Mouse (Mus musculus) thymus, postnatal 0 days (tissue): ENCODE measurements around the gene Adam12. TPM values are rescaled to one million over a fixed set of nuclear protein-coding genes. Genes with fewer than 3 reads are reported as not detected.

Experiments used
- DNase-seq: peaks from one replicate; pipeline ENCODE4 v3.0.0-alpha.2; 2015; ENCODE audit warnings: low spot score
- polyA plus RNA-seq: library from polyadenylated mRNA; unstranded; fragments of >200 nt; fragmentation: Nextera tagmentation; extraction: Ambion mirVana; gene quantifications from 2 replicates; pipeline ENCODE4 v1.2.1, GENCODE M21; 2015

The Adam12 gene
- 14.7 and 18.3 TPM in 2 replicates for polyA plus RNA-seq

GRCm38 (mm10) chr7:134231378-134232346 is at the start of gene Adam12:
TSS of gene Adam12 (minus strand) at chr7:134232146.
- peak; percentile 70 for DNase-seq

- DNase-seq = no peak
Observed at GRCm38 (mm10) chr7:134272956-134273355, 41.0 kb upstream of the Adam12 start.

DNA sequence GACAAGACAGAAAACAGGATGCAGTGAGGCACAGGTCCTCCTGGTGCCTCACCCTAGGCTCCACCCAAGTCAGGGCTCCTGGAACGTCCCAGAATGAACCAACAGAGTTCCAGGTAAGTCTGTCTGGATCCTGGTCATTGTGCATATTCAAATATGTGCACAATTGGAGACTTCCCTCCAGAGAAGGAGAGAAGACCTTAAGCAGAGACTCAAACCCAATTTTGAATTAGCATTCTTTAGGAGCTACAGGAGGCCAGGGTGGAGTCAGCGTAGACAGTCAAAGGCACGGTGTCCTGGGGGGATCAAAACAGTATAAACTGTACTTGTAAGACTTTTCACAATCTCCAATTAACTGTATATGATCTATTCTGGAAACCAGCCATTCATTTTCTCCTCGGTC is 40.5 kb upstream of the Adam12 start:
- no peak for DNase-seq

DNA sequence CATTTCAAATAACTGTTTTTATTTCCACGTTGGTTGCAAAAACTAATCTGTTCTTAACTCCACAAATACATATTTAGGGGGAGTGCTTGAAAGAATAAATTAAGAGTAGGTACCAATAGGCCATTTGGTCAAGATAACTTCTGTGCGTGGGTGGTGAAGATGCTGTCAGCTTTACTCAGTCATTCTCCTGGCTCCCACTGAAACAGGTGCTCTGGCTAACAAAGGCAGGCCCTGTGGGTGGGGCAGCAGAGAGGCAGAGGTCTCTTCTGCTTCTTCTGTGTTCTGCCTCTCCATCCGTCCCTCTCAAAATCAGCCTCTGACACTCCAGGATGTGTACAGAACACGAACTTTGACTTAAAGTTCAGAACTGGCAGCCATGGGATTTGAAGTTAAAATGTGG is 33.8 kb upstream of the Adam12 start:
- DNase-seq = no peak

DNA sequence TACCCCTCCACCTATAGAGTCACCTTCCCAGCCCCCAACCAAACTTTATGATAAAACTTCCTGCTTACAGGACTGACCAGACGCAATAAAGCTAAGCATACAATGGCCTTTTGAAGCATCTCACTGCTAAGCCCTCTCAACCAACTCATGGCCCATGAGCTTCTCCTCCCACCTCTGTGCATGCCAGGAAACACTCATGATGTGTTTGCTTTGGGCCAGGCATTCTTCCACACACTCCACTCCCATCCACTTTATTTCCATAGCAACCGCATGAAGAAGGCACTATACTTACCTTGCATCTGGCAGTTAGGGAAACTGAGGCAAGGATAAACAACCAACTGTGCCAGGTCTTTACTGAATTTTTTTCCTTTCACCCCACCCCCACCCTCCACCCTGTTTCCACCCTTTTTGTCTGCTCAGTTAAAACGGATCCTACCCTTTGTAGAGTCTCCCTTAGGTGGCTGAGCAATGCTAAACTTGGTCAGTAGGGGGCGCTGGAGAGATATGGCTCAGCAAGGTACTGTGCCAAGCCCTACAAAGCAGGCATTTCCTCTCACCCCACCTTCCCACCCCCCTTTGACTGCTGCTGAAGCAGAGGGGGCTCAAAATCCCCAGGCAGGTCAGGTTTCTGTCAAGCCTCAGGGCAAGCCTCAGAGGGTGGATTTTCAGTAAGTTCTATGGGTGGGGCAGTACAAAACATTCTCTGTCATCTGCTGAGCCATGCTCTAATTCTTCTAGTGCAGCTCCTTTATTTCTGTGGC is 31.4 kb upstream of the Adam12 start:
- peak; percentile 73 for DNase-seq

DNA sequence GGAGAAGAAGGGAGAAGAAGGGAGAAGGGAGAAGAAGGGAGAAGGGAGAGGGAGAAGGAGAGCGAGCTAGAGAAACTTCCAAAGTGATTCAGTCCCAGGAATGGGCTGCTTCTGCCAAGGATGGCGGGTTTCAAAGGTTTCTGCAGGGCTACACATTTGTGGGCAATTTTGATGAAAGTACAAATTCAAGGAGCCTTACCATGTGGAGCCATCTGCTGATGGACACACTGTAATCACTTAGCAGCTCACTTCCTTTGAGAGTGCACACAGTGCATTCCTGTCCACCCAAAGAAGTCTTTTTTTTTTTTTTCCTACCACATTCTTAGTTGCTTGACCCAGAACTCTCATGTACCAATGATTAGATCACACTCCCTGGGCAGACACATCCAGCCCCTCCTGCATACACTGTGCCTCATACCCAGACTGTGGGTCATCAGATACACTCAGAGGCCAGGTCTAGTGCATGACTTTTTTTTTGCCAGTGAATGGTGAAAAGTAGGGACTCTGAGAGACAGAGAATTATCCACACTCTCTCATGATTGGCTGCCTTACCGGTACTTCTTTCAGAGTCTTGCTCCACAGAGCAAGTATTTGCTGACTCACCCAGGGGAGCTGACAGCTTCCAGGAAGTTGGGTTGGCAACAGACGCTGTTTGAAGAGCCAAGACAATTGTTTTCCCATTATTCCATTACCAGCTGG is 29.2 kb upstream of the Adam12 start:
- no peak for DNase-seq

GRCm38 (mm10) chr7:134250273-134250870 is 18.4 kb upstream of the Adam12 start:
- no peak for DNase-seq

DNA sequence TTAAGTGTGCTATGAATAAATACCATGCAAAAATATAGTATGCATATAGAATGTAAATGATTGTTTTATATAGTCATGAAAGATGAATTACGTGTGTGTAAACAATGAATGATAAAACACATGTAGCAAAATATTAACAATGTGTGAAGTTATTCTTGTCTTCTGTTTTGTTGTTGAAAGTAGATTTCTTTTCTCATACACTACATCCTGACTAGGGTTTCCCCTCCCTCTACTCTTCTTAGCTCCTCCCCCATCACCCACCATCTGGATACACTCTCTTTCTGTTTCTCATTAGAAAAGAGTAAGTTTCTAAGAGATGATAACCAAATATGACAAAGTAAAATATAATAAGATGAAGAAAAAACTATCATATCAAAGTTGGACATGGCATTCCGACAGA is 16.1 kb upstream of the Adam12 start:
- no peak for DNase-seq

- no peak for DNase-seq
Observed at GRCm38 (mm10) chr7:134246624-134247023, 14.7 kb upstream of the Adam12 start.

GRCm38 (mm10) chr7:134242773-134243172 is 10.8 kb upstream of the Adam12 start:
- DNase-seq = no peak

DNA sequence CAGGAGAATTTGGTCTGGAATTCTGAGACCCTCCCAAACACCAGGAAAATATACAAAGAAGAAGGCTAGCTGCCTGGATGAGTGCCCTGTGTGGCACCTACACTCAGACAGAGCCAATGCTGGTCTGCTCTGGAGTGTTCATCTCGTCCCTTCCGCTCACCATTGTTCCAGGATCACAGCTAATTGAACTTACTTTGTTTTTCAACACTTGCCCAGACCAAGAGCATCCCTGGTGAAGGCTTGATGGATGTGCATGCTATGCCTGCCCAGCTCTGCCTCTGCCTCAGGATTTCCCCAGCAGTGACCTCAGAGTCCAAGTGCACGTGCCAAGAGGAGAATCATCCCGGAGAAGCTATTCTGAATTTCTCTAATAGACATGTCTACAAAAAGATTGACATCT is 9.3 kb upstream of the Adam12 start:
- DNase-seq = no peak

GRCm38 (mm10) chr7:134240579-134240978 is 8.6 kb upstream of the Adam12 start:
- DNase-seq = no peak

GRCm38 (mm10) chr7:134238863-134239262 is 6.9 kb upstream of the Adam12 start:
- DNase-seq = no peak

DNA sequence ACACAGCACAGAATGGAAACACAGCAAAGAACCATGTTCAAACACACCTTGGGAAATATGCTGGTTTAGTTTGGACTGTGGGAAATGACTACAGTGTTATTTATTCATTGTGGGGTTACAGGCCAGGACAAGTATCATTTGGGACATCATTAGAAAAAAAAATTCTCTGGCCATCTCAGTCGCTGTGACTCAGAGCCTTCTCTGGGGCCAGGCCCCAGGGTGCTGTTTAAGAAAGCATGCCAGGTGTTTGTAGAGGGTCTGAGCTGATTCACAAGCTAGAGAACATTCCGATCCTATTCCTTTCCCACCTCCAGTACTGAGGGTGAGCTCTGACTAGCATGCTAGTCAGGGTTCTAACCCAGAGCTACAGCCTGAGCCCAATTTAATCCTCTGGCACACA is 5.4 kb upstream of the Adam12 start:
- DNase-seq = no peak

- DNase-seq = no peak
Observed at GRCm38 (mm10) chr7:134236727-134237126, 4.8 kb upstream of the Adam12 start.

GRCm38 (mm10) chr7:134235552-134235951 is 3.6 kb upstream of the Adam12 start:
- no peak for DNase-seq

DNA sequence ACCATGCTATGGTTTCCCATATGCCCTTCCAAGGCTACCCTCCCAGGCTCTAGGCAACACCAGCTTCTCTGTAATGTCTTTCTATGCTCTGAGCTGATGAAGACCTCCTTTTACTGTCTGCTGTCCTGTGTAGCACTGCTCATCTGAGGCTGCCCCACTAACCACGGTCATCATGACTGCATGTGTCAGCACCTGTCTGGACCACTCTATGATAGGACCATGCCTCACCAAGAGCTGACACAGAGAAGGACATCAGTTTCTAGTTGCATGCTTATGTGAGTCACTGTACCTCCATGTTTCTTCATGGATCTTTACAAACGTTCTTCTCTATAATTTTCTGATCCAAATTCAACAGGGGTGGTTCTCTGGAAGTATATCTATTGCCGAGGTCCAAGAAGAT is 1.2 kb downstream of the Adam12 start:
- DNase-seq = no peak

GRCm38 (mm10) chr7:134229899-134230298 is 2.0 kb downstream of the Adam12 start:
- DNase-seq = no peak

DNA sequence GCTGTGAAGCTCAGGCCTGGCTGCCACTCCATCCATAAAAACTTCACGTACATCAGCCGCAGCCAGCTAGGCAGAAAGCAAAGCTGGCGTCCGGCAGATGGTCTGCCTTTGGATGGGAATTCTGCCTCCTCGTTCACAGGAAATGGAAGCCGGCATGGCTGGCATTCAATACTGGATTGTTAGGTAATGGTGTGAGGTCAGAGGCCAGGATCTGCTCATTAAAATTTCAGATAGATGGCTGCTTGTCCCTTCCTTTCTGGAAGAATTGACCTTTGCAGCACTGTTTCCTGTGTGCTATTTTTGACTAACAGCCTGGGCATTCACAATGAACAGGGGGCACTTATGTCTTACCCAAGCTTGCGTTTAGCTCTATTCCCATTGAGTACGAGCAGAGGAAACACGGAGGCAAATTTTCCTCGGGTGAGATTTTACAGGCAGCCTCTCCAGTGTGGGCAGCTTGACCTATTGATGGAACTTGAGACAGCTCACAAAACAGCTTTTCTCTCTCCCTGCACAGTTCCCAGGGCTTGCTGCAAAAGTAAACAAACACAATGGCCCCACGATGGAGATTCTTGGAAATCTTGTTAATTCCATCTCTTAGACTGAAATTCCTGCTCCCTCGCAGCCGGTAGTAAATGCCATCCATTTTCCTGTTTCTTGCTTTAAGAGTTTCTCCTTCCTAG is 4.0 kb downstream of the Adam12 start:
- DNase-seq = no peak

DNA sequence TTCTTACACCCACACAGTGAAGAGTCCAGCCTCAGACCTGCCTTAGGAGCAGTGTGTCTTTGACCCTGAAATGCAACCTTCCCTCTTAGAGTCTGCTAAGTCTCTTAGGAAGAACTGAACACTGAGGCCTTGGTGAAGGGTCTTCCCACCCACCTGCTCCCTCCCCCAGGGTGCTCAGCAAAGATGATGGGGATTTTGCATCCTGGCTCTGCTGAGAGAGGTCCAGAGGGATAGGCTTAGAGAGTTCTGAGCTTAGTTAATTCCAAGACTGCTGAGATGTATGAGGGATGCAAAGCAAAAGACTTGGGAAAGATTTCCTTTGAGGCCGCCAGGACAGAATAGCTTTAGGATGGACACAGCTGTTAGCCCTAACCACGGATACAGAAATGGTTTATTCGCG is 4.8 kb downstream of the Adam12 start:
- no peak for DNase-seq

DNA sequence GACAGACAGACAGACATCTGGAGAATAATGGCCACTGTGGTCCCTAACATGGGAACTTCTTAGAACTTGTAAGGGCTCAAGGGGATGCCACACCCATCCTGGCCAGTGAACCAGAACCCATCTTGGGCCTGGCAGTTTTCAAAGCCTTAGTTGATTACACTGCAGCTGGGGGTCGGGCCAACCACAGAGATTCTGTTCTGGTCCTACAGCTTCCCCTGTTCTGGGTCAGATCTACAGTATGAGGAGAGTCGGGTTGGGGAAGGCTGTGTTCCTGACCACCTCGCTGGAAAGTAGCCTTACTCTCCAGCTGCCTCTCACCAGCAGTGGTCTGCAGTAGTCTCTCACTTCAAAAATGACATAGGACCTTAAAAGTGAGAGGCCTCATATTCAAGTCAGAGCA is 5.7 kb downstream of the Adam12 start:
- DNase-seq = no peak
